Mouse (Mus musculus) liver, adult 2 months (tissue): ENCODE data around the gene Tex2. TPM values are rescaled to one million over a fixed set of nuclear protein-coding genes. Genes with fewer than 3 reads are reported as not detected.

Experiments used
- DNase-seq: peaks from one replicate; pipeline ENCODE4 v3.0.0-alpha.2; 2011; ENCODE audit warnings: low read depth, low spot score; ENCODE audit errors: extremely low read depth
- H3K27ac ChIP-seq: fragments of 200-500 bp; replicated peaks from 2 replicates; pipeline ENCODE4 v1.5.1; 2012; ENCODE audit warnings: low read depth, mild to moderate bottlenecking, control low read depth, inconsistent platforms, low read length; ENCODE audit not compliant: insufficient read depth
- H3K27me3 ChIP-seq: fragments of 200-500 bp; 2 replicates; pipeline ENCODE4 v1.6.1; 2012; ENCODE audit warnings: mild to moderate bottlenecking, moderate library complexity, low read length, inconsistent platforms; ENCODE audit not compliant: control insufficient read depth, insufficient read depth
- H3K36me3 ChIP-seq: fragments of 200-500 bp; 2 replicates; pipeline ENCODE4 v1.6.1; 2012; ENCODE audit warnings: low read length, inconsistent platforms; ENCODE audit not compliant: control insufficient read depth, insufficient read depth
- H3K4me1 ChIP-seq: fragments of 200-500 bp; 2 replicates; pipeline ENCODE4 v1.6.1; 2011; ENCODE audit warnings: low read length; ENCODE audit not compliant: control insufficient read depth, insufficient read depth
- H3K4me3 ChIP-seq: fragments of 200-500 bp; 2 replicates; pipeline ENCODE4 v1.5.1; 2011; ENCODE audit warnings: low read depth, mild to moderate bottlenecking, control low read depth, low read length, moderate library complexity; ENCODE audit not compliant: insufficient read depth
- H3K79me2 ChIP-seq: fragments of 200-500 bp; 2 replicates; pipeline ENCODE4 v1.6.1; 2012; ENCODE audit warnings: inconsistent platforms, mild to moderate bottlenecking, low read length, moderate library complexity; ENCODE audit not compliant: control insufficient read depth, insufficient read depth
- H3K9ac ChIP-seq: fragments of 200-500 bp; 2 replicates; pipeline ENCODE4 v1.6.1; 2012; ENCODE audit warnings: low read depth, mild to moderate bottlenecking, control low read depth, inconsistent platforms, low read length
- CTCF ChIP-seq: fragments of 200-500 bp; IDR thresholded peaks from 2 replicates; pipeline ENCODE4 v1.5.1; 2011; ENCODE audit warnings: low read depth, low read length, control low read depth
- POLR2A ChIP-seq: fragments of 200-500 bp; IDR thresholded peaks from 2 replicates; pipeline ENCODE4 v1.6.1; 2011; ENCODE audit warnings: low read length, control low read depth; ENCODE audit not compliant: insufficient read depth; ENCODE audit errors: extremely low read depth
- WGBS: fragments of 180-500 bp; shearing (Covaris S2); methylation state at CpG from one replicate; pipeline ENCODE4 v1.1.7; 2018; 5-methylcytosine and 5-hydroxymethylcytosine counted together
- polyA plus RNA-seq: library from polyadenylated mRNA; depleted of rRNA; stranded (reverse); fragments of >200 nt; gene quantifications from 2 replicates; pipeline ENCODE4 v1.2.3, GENCODE M21; 2012
- total RNA-seq: library from RNA; depleted of rRNA; stranded (reverse); fragments of >200 nt; gene quantifications from 2 replicates; pipeline ENCODE4 v1.2.3, GENCODE M21; 2014

Gene Tex2
- total and polyA plus RNA-seq, 2 experiments, result 45.3 to 60.4 TPM

GRCm38 (mm10) chr11:106518391-106518790 is 94.8 kb downstream of the Tex2 start:
- H3K27ac ChIP-seq, result no peak overlapping the region
- H3K36me3 ChIP-seq, result peaks cover 20% of the 10 kb centered on the region
- WGBS, result 84% methylated on average over 4 of the region's 4 CpGs
- peaks cover 4% of the 10 kb centered on the region; the same call in 1 of the 2 replicates for H3K79me2 ChIP-seq
- H3K4me3 ChIP-seq, result no peak overlapping the region
- no peak overlapping the region for H3K9ac ChIP-seq
- DNase-seq, result no peak
- H3K4me1 ChIP-seq, result peaks cover 9% of the 10 kb centered on the region
- TF ChIP-seq POLR2A (no peak), CTCF (no peak)
- no peaks in the 10 kb centered on the region for H3K27me3 ChIP-seq

- DNase-seq, result peak; percentile 91
- Histone ChIP-seq H3K79me2 (peaks cover 4% of the 10 kb centered on the region; the same call in 1 of the 2 replicates), H3K27ac (peak overlapping the region; percentile 89), H3K36me3 (peaks cover 19% of the 10 kb centered on the region), H3K4me3 (no peak overlapping the region), H3K27me3 (no peaks in the 10 kb centered on the region), H3K9ac (no peak overlapping the region; the same call in 1 of the 2 replicates), H3K4me1 (peaks cover 25% of the 10 kb centered on the region)
- WGBS, result 46% methylated on average over 16 of the region's 16 CpGs
- no peak for TF ChIP-seq POLR2A
- TF ChIP-seq CTCF, result peak; percentile 27; the same call in 1 of the 2 replicates
Measured at GRCm38 (mm10) chr11:106515079-106515745, 98.0 kb downstream of the Tex2 start.

GRCm38 (mm10) chr11:106514446-106514845 is 98.8 kb downstream of the Tex2 start:
- peak overlapping the region; percentile 89 for H3K27ac ChIP-seq
- peaks cover 25% of the 10 kb centered on the region for H3K4me1 ChIP-seq
- no peaks in the 10 kb centered on the region for H3K27me3 ChIP-seq

GRCm38 (mm10) chr11:106513166-106513565 is 100.1 kb downstream of the Tex2 start:
- WGBS, result 72% methylated on average over 2 of the region's 2 CpGs
- no peaks in the 10 kb centered on the region for H3K27me3 ChIP-seq
- peak overlapping the region; percentile 23; the same call in 1 of the 2 replicates for H3K9ac ChIP-seq
- no peak for TF ChIP-seq POLR2A
- peak; percentile 52 for TF ChIP-seq CTCF
- no peak overlapping the region for H3K4me3 ChIP-seq
- DNase-seq, result no peak
- H3K27ac ChIP-seq, result peak overlapping the region; percentile 89
- H3K79me2 ChIP-seq, result peaks cover 4% of the 10 kb centered on the region; the same call in 1 of the 2 replicates
- peaks cover 12% of the 10 kb centered on the region; the same call in 1 of the 2 replicates for H3K36me3 ChIP-seq
- H3K4me1 ChIP-seq, result peaks cover 25% of the 10 kb centered on the region

More at GRCm38 (mm10) chr11:106514446-106514845, 98.8 kb downstream of the Tex2 start:
- H3K4me3 ChIP-seq, result no peak overlapping the region
- 18% methylated on average over 5 of the region's 5 CpGs for WGBS
- H3K36me3 ChIP-seq, result peaks cover 15% of the 10 kb centered on the region; the same call in 1 of the 2 replicates
- H3K9ac ChIP-seq, result peak overlapping the region; percentile 22
- peak; percentile 99 for DNase-seq
- peaks cover 4% of the 10 kb centered on the region; the same call in 1 of the 2 replicates for H3K79me2 ChIP-seq
- no peak for TF ChIP-seq CTCF

- H3K79me2 ChIP-seq, result peaks cover 4% of the 10 kb centered on the region; the same call in 1 of the 2 replicates
- H3K27me3 ChIP-seq, result no peaks in the 10 kb centered on the region
- H3K9ac ChIP-seq, result no peak overlapping the region
- DNase-seq, result peak; percentile 98
- no peak for TF ChIP-seq POLR2A
- TF ChIP-seq CTCF, result no peak
- peaks cover 10% of the 10 kb centered on the region; the same call in 1 of the 2 replicates for H3K36me3 ChIP-seq
- H3K27ac ChIP-seq, result peak overlapping the region; percentile 93
- H3K4me3 ChIP-seq, result no peak overlapping the region
- 27% methylated on average over 7 of the region's 7 CpGs for WGBS
- H3K4me1 ChIP-seq, result peaks cover 25% of the 10 kb centered on the region
Measured at GRCm38 (mm10) chr11:106512006-106512390, 101.2 kb downstream of the Tex2 start.
